Mouse (Mus musculus): Measurements from ENCODE around the gene Ube2v1.
"Not testable (repeated sequence)": the region's sequence is repeated elsewhere in the genome, so short reads cannot be mapped to it uniquely, and the experiment has no call there.

Gene Ube2v1

DNA sequence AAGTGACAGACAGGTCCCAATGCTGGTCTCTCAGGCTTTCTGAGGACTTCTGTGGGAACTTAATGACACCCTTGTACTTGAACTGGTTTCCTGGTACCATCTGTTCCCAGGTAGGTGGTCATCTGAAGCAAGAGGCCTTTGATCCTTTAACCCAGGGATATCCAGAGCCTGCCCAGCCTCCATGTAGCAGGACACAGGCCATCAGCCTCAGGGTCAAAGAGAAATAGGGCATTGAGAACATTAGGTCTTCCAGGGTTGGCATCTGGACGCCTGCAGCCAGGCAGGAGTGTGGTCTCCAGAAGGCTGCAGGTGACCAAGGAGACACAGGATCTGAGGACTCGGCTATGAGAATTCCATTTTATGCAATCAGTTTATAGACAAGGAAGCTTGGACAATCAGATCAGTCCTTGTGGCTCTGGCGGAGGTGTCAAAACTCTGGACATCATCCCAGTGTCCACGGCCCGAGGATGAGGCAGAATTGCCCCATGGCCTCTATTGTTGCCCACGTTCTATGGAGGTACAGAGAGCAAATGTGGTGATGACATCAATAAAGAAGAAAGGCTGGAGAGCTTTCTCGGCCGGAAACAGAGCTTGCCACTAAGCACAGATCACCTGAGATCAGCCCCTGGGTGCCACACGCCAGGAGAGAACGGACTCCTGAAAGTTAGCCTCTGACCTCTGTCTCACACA lies 23.2 kb upstream of the Ube2v1 start:
- DNase-seq: no peak

DNA sequence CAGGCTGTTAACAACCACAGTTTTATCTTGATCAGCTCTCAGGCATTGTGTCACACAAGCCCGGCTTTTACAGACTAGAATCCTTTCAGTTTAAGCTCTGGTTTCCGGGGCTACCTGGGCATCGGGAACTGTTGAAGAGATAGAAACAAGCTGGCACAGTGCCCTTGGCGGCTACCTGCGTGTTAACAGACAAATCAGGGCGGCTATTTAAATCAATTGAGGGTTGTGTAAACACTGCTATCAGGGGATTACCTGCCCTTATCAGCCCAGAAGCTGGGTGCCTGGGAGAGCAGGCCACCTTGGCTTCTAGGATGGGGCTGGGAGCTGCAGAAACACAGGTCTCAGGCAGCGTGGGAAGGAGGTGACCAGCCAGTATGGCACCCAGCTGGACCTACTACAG lies 20.8 kb upstream of the Ube2v1 start:
- DNase-seq: no peak

DNA sequence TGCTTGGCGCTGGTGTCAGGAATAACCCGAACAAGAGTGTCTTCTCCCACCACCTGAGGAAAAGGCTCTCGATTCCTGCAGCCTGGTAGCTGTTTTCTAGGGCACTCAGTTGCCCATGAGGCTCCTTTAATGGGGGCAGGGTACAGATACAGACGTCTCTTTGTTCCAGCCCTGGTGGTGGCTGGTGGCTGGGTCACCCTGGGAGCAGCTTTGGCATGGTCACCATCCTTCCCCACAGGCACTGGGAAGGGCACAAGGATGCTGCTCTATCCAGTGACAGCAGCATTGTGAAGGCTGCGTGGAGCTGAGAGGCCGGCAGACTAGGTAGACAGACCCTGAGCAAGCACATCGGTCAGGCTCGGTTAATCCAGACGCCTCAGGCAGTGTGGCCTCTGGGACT lies 19.7 kb upstream of the Ube2v1 start:
- no peak for DNase-seq

DNA sequence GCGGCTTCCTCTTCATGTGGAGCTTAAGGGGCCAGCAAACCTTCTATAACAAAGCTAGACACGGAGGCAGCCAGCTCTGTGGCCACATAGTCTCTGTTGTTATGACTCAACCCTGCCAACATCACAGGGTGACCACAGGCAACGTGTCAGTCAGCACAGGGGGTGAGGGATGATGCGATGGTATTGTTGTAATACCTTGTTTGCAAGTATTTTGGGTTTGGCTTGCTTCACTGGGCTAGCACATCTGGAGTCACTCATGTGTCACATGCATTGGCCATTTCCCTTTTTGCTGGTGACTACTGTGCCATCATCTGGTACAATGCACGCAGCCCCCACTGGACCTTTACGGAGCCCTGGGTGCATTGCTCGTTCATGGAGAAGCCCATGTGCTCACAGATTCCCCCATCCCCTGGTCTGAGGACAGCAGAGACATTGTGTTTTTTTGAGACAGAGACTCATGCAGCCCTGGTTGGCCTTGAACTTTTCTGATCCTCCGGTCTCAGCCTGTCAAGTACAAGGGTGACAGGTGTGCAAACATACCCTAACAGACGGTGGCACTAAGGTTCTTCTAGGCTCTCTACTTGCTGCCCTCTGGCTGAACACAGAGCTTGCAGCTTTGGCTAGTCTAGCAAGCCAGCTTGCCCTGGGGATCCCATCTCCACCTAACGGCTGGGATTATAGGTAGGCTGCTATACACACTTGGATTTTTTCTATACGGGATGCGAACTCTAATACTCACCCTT lies 17.6 kb upstream of the Ube2v1 start:
- no peak for DNase-seq

DNA sequence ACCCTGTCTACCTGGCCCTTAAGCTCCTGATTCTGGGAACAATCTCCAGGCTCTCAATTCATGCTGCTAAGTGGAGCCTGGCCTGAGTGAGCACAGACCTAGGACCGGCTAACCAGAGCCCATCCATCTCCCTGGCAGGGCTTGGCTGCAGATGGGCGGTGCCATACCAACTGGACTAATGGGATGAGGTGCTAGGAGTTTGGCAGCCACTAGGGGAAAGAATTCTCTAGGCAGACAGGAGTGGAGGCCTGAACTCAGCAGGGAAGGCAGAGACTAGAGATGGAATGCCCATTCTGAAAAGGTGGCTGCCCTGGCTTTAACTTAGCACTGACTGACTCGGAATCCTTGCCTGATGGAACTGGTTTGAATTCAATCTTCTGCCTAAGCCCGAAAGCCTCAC lies 14.5 kb upstream of the Ube2v1 start:
- DNase-seq: no peak

DNA sequence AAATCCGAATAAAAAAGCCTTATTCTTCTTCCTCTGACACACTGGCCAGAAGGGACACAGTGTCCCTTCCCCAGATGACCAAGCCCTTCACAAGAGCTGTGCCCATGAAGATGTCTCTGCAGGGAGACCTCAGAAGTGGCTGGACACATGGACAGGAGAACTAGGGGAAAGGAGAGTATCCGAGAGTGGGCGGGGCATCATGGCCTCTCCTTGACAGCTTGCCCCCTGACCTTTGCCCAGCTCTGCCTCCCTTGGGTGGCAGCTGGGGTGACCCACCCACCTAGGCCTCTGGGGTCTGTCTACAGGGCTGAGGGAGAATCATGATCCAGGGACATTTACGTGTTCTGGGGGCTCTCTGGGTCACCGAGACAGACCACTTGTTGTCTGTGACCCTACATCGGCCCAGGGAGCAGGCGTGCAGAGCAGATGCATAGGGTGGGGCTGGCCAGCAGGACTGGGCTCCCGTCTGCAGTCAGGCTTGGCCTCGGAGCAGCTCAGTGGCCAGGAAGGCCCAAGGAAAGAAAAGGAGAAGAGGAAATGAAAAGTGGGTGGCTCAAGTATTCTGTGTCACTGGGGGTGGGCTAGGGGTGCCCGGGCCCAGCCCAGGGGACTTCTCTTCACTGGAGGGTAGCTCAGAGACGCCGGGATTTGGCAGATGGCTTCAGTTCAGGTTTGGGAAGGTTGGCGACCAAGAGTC lies 11.6 kb upstream of the Ube2v1 start:
- DNase-seq: not testable (repeated sequence)

DNA sequence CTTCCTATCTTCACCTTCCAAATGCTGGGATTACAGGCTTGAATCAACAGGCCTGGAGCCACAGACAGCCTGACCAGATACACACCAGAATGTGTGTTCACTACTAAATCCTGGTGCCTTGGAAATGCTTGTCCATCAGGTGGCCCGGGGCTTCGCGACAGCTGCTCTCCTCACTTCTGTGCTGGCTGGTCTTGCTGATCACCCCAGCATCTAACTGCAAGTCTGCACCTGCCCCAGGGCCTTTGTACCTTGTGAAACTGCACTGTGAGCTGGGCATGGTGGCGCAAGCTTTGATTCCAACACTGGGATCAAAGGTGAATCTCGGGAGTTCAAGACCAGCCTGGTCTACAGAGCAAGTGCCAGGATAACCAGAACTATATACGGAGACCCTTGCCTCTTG lies 10.3 kb upstream of the Ube2v1 start:
- DNase-seq: no peak

DNA sequence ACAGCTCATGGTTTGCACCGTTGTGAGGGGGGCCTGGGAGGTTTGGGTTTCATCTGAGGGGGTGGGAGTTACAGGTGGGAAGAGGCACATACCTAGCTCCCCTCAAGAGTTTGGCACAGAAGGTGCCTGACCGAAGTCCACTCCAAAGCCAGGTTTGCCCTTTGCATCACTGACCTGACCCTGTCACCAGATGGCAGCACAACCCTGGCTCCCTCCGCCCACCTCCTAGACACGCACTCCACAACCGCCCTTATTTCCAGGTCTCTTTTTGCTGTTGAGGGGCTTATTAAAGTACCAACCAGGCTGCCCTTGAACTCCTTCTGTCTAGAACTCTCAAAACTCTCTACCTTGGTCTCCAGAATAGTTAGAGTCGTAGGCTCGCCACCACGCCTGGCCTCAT lies 9.4 kb upstream of the Ube2v1 start:
- DNase-seq: no peak

DNA sequence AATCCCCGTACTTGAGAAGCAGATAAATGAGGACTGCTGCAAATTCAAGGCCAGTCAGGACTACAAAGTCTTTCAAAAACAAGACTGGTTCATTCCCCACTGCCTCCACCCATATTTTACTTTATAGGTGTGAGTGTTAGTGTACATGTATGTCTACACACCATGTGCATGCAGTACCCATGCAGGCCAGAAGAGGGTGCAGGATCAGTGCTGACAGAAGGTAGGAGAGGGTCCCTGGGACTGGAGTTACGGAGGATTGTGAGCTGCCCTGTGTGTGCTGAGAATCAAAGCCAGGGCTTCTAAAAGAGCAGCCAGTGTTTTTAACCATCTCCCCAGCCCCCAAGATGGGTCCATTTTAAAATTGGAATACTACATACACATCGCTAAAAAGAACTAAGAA lies 8.4 kb upstream of the Ube2v1 start:
- no peak for DNase-seq

DNA sequence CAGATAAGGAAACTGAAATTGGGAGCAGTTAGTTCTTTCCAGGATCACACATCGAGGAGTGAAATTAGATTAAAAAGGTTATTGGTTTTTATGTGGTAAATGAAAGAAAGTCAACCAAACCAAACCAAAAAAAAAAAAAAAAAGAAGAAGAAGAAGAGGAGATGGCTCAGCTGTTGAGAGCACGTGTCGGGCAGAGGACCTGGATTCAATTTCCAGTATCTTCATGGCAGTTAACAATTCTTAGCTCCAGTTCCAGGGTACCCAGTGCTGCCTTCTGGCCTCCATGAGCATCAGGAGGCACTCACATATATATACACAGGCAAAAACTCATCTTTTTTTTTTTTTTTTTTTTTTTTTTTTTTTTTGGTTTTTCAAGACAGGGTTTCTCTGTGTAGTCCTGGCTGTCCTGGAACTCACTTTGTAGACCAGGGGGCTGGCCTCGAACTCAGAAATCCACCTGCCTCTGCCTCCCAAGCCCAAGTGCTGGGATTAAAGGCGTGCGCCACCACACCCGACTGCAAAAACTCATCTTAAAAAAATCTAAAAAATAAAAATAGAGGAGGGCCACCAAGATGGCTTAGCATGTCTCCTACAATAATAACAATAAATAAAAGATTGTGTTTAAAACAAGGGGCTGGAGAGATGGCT lies 3.1 kb upstream of the Ube2v1 start:
- no peak for DNase-seq

DNA sequence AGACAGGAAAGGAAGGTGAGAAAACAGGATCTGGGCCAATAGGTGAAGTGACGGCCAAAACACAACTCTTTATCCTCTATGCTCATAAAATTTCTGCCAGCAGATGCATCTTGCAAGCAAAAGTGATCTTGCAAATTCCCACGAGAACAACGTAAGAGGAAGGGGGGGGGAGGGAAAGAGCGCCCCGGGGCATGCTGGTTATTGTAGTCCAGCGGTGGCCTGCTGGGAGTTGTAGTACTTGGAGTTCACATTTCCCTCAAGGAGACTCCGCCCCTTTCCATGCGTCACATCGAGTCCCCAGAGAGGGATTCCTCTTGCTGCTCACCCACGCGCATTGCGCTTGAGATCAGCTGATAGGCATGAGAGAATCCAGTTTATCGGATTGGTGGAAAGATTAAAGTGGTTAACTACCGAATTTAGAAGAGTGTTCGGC lies 2.5 kb upstream of the Ube2v1 start:
- DNase-seq: peak; percentile 95

DNA sequence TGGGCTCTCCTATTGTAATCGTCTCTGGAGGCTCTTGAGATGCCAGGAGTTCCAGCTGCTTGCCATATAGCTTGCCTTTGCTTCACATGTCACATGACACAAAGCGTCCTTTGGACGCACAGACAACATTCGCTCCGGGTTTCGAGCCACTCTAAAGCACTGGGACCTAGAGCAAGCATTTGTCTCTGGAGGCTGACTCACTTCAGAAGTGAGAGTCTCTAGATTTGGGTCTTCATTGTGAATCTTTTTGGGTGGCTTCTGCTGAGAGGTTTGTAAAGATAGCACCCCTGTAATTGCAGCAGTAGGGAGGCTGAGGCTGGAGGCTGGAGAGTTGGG lies 1.6 kb upstream of the Ube2v1 start:
- DNase-seq: no peak

DNA sequence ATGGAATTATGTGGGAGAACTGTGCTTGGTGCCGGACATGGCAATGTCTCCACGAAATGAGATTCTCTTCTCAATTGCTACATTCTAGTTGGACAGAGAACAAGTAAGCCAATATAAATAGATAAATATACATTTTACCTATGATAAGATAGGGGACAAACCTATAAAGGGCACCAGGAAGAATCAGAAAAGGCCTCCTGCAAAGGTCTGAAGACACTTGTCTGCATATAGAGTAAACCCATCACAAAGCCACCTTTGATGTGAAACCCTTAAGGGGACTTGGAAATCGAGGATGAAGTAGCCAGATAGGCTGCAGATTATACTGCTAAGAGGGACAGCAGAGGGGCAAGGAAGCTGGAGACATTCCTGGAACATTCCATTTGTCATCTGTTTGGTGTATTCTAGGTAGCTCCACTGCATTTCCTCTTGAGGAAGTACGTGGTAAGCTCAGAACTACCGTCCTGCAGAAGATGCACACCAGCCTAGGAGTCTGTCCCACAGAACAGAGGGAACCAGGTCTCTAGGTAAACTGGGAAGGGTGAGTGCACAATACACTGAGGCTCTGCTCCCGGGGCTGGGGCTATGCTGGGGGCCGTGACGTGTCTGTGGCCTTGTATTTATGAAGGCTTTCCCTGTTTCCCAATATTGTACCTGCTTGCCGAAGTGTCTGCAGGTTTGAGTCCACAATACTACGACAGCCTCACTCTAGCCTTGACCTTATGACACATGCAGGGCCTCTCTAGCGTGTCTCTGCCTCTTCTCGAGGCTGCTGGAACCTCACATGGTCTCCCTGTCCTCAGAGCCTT lies 1.0 kb upstream of the Ube2v1 start:
- no peak for DNase-seq

DNA sequence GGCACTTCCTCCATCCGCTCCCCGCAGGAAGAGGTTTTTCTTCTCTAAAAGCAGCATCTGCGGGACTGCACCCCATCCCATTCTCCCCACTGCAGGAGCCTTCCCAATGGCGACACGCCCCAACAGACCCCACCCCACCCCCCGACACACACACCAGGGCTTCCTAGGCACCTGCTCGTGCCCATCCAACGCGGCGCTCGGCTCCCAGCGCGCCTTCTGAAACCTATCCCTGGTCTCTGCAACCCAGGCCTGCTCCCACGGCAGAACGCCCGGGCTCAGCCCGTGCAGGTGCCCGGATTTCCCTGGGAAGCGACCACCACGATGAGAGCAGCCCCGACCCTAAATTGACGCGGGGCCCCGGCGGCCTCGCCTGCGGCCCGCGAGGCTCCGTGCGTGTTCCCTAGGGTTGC lies 709 bp downstream of the Ube2v1 start:
- peak; percentile 58 for DNase-seq

DNA sequence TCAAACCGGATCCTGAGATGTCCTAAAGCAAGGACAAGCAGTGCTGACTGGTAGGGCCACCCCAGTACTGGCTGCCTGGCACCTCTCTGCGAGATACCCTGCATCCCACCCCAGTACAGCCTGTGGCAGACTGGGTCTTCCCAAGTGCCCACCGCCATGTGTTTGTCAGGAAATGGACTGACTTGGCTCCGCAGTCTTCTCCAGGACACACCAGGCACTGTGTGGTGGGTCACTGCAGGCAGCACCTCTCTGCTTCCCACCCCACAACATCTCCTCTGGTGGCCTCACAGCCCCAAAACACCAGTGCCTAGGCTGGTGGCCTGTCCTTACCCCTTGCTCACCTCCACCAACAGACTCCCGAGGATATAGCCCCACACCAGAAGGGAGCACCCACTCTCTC lies 1.5 kb downstream of the Ube2v1 start:
- no peak for DNase-seq

DNA sequence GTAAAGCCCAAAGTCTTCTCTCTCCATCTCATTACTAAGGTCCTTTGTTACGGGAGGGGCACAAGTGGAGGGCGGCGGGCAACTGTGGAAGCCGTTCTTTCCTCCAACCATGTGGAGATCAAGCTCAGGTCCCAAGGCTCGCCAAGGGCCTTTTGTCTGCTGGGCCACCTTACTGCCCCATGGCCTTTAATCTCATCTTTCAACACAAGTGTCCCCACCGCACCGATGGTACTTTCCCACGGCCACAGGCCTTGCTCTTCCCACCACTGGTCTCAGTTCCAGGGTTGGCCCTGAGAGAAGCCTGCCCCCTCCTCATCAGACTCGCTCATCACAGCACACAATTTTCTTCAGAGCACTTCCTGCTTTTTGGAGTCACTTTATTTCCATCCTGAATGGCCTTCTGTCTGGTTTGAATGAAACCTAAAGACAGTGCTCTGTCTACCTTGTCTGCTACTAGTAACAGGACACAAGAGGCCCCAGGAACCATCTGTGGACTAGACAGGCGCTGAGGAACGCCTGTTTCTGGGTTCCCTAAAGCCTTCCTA lies 2.2 kb downstream of the Ube2v1 start:
- no peak for DNase-seq

DNA sequence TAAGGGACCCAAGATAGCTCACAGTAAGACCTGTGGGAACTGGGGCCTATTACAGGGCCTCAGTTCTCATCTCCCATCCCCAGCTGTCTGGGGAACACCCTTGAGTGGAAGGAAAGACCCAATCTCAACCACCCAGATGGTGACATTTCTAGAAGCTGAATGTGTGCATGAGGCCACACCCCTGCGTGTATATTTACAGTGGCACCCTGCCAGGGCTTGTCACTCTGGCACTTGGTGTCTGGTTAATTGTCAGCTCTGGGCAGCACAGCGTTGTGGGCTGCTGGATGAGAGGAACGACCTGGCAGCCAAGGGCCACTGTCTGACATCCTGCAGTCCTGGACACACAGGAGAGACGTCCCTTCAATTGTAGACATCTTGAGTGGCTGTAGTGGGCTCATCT lies 3.0 kb downstream of the Ube2v1 start:
- DNase-seq: no peak

DNA sequence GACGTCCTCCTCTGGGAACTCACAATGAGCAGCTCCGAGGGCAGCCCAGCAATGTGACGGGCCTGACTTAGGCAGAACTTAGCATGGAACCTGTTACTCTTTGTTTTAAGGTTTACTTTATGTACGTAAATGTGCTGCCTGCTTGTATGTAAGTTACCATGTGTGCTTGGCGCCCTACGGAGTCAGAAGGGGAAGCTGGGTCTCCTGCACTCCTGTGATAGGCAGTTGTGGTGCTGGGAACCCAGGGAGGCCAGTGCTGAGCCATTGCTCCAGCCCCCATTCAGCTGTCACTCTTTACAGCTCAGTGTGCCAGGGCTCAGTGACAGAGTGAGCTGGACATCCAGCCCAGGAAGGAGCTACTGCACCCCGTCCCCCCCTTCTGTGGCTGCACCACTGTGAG lies 4.9 kb downstream of the Ube2v1 start:
- no peak for DNase-seq

DNA sequence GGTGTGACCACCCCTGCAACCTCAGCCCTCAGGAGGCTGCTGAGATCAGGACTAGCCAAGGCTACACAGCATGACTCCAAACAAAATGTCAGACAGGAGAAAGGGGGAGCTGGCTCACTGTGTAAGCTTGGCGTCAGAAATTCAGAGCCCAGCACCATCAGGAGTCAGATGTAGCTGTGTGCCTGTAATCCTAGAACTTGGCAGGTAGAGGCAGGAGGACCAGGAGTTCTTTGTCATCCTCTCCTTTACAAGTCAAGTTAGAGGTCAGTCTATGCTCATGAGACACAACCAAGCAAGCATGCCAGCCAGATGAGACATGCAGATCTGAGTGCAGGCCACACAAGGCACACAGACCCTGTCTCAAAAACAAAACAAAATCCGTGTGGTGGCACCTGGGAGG lies 6.2 kb downstream of the Ube2v1 start:
- DNase-seq: no peak

DNA sequence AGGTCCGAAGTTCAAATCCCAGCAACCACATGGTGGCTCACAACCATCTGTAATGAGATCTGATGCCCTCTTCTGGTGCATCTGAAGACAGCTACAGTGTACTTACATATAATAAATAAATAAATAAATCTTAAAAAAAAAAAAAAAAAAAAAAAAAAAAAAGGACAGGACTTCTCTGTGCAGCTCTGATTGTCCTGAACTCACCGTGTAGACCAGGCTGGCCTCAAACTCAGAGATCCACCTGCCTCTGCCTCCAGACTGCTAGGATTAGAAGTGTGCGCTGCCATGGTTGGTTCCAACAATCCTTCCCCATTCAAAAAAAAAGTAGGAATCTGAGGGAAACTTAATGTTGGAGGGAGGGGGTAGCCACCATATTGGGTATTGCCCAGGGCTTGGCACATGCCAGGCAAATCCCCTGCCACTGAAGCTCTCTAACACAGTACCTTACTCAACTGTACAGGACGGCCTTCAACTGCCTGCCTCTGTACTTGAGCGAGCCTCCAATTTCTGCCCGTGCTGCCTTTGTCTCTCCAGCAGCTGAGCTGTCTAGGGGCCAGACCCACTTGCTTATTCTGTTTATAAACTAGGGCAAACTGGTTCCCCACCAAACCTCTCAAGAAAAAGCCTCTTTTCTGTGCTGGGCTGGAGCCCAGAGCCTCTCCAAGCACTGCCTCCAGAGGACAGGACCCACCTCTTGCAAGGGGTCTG lies 7.4 kb downstream of the Ube2v1 start:
- DNase-seq: no peak

DNA sequence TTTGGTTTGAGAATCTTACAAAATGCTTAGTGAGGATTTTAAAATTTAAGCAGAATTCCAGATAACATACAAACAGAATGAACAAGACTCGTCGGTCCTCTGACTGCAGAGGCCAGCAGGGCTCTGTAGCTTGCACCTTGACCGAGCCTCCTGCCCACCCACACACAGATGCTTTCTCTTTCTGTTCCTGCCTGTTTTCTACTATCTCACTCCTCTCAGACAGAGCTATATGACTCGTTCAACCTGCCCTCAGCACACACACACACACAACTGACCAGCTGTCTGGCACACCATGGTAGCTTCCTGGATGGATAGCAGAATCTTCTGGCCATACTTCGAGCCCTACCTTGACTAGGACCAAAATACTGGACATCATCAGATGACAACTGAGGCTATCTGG lies 8.9 kb downstream of the Ube2v1 start:
- no peak for DNase-seq

DNA sequence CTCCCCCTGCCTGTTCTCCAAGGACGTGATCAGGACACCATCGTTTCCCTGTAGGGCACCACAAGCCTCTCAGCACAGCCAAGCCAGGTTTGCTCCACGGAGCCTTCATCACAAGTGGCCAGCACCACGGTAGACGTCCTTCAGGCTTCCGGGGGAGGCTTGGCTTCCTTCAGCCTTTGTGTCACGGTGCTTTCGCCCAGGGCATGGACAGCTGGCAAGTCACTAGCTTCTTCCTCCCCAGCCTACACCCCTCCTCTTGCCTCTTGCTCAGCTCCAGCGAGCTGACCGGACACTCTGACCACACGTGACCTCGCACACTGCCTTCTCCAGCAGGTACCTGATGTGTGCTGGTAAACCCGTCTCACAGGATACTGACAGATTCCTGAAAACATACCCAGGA lies 9.5 kb downstream of the Ube2v1 start:
- peak; percentile 32 for DNase-seq
